Mouse (Mus musculus) liver, postnatal 0 days (tissue): ENCODE results near the gene S100a10. TPM values are rescaled to one million over a fixed set of nuclear protein-coding genes. Genes with fewer than 3 reads are reported as not detected.

Experiments
- ATAC-seq: fragments of 200-750 bp; cut with Nextera tagmentation; 2 replicates; pipeline ENCODE4 v1.8.0; 2017; ENCODE audit warnings: mild to moderate bottlenecking, moderate library complexity
- DNase-seq: peaks from one replicate; pipeline ENCODE4 v3.0.0-alpha.2; 2016
- H3K27ac ChIP-seq: fragments of 300-500 bp; sonication (generic); 2 replicates; pipeline ENCODE4 v1.5.1; 2014; ENCODE audit warnings: antibody characterized with exemption, moderate library complexity, mild to moderate bottlenecking, low read depth
- H3K27me3 ChIP-seq: fragments of 300-500 bp; sonication (generic); 2 replicates; pipeline ENCODE4 v1.6.1; 2014; ENCODE audit warnings: low read length, control low read depth, mixed read lengths; ENCODE audit not compliant: insufficient read depth
- H3K36me3 ChIP-seq: fragments of 300-500 bp; sonication (generic); replicated peaks from 2 replicates; pipeline ENCODE4 v1.6.1; 2014; ENCODE audit warnings: mild to moderate bottlenecking, control low read depth, low read length, moderate library complexity, mixed read lengths; ENCODE audit not compliant: insufficient read depth
- H3K4me1 ChIP-seq: fragments of 300-500 bp; sonication (generic); 2 replicates; pipeline ENCODE4 v1.6.1; 2014; ENCODE audit warnings: antibody characterized with exemption, mild to moderate bottlenecking, control low read depth; ENCODE audit not compliant: insufficient read depth
- H3K4me2 ChIP-seq: fragments of 300-500 bp; sonication (generic); 2 replicates; pipeline ENCODE4 v1.6.1; 2014; ENCODE audit warnings: low read depth, mild to moderate bottlenecking, low read length, moderate library complexity, mixed read lengths
- H3K4me3 ChIP-seq: fragments of 300-500 bp; sonication (generic); 2 replicates; pipeline ENCODE4 v1.5.1; 2014; ENCODE audit warnings: low read depth, low read length
- H3K9ac ChIP-seq: fragments of 300-500 bp; sonication (generic); replicated peaks from 2 replicates; pipeline ENCODE4 v1.6.1; 2014; ENCODE audit warnings: mild to moderate bottlenecking, moderate library complexity
- H3K9me3 ChIP-seq: fragments of 300-500 bp; sonication (generic); 2 replicates; pipeline ENCODE4 v1.6.1; 2016; ENCODE audit warnings: mild to moderate bottlenecking, control low read depth, low read length, mixed read lengths
- CTCF ChIP-seq: sonication (generic); IDR thresholded peaks from 2 replicates; pipeline ENCODE4 v1.5.1; 2016; ENCODE audit warnings: antibody characterized with exemption, low read depth
- EP300 ChIP-seq: IDR thresholded peaks from 2 replicates; pipeline ENCODE4 v1.6.1; 2016; ENCODE audit warnings: antibody characterized with exemption, low read depth, mild to moderate bottlenecking
- WGBS: fragments of 180-500 bp; shearing (Covaris S2); extraction: QIAGEN DNeasy Blood & Tissue Kit; methylation state at CpG from one replicate; pipeline ENCODE4 v1.1.7; 2014; ENCODE audit not compliant: insufficient replicate concordance; 5-methylcytosine and 5-hydroxymethylcytosine counted together
- polyA plus RNA-seq: library from polyadenylated mRNA; unstranded; fragments of >200 nt; fragmentation: Nextera tagmentation; extraction: Ambion mirVana; gene quantifications from 2 replicates; pipeline ENCODE4 v1.2.1, GENCODE M21; 2015

Gene S100a10
- polyA plus RNA-seq, 1 experiment from 2014 or later = 75.4 TPM

DNA sequence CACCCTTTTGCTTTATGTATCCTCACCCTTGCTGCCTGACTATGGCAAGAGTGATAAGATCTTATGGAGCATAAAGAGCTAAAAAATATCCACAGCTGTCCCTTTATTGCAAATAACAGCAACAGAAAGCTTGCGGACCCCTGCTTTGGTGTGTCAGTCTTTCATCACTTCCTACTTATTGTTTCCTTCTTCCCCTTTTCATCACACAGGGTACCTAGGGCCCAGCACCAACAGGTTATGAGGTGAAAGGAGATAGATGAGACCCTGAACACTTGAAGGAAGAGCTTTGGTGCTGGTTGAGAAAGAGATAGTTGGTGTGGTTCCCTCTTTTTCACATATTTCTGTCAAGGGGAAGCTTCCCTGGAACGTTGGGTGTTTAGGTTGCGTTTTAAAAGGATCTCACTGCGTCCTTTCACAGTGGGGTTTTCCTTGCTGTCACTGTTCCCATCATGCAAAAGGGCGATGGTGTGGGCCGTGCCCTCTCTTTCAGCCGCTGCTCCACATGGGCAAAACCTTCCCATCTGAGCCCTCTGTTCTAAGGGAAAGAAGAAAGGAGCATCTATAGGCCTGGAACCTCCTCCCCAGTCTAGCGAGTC lies 33.3 kb upstream of the S100a10 start:
- Histone ChIP-seq H3K4me1 (peaks cover 4% of the 10 kb centered on the region; the same call in 1 of the 2 replicates), H3K36me3 (peaks cover 8% of the 10 kb centered on the region; the same call in 1 of the 2 replicates), H3K9me3 (no peaks in the 10 kb centered on the region), H3K4me2 (peak overlapping the region; percentile 70), H3K27ac (peak overlapping the region; percentile 84), H3K9ac (peak overlapping the region; percentile 77; the same call in 1 of the 2 replicates), H3K27me3 (no peaks in the 10 kb centered on the region), H3K4me3 (peak overlapping the region; percentile 57)
- TF ChIP-seq EP300 (no peak), CTCF (no peak)
- DNase-seq (no peak), ATAC-seq (no peak)
- WGBS = 63% methylated on average over 8 of the region's 8 CpGs

- TF ChIP-seq EP300 (no peak), CTCF (peak; percentile 86)
- no peak; the same call in 1 of the 2 replicates for ATAC-seq
- Histone ChIP-seq H3K4me3 (no peak overlapping the region), H3K4me1 (peaks cover 4% of the 10 kb centered on the region; the same call in 1 of the 2 replicates), H3K27me3 (no peaks in the 10 kb centered on the region), H3K9me3 (no peaks in the 10 kb centered on the region), H3K4me2 (peak overlapping the region; percentile 44), H3K9ac (no peak overlapping the region), H3K36me3 (peaks cover 11% of the 10 kb centered on the region; the same call in 1 of the 2 replicates), H3K27ac (no peak overlapping the region)
- WGBS = 43% methylated on average over 7 of the region's 7 CpGs
- DNase-seq = peak; percentile 53
These were observed 32.3 kb upstream of the S100a10 start for GRCm38 (mm10) chr3:93522611-93523010.

- TF ChIP-seq EP300 (no peak), CTCF (no peak)
- no peaks in the 10 kb centered on the region for H3K27me3 ChIP-seq
- no peak for ATAC-seq
- peaks cover 11% of the 10 kb centered on the region; the same call in 1 of the 2 replicates for H3K36me3 ChIP-seq
- H3K9me3 ChIP-seq = no peaks in the 10 kb centered on the region
- H3K9ac ChIP-seq = no peak overlapping the region
- no peak for DNase-seq
- WGBS = 78% methylated on average over 3 of the region's 3 CpGs
- no peak overlapping the region for H3K27ac ChIP-seq
- no peaks in the 10 kb centered on the region for H3K4me1 ChIP-seq
- H3K4me3 ChIP-seq = no peak overlapping the region
- no peak overlapping the region for H3K4me2 ChIP-seq
These were observed 27.6 kb upstream of the S100a10 start for GRCm38 (mm10) chr3:93527300-93527699.

DNA sequence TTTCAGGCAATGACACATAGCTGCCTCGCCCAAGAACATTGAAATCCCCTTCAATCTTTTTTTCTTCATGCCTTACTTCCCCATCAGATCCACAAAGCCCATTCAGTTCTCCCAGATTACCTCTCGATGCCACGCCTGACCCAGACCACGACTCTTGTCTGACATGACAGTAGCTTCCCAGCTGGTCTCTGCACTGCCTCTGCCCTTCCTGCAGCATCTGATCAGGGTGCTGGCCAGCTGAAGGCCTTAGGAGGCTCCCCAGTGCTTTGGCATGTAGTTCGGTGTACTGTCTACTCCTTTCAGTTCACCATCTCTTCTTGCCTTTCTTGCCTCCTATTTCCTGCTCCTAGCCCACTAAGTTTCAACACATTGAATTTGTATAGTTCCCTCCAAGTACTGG lies 26.1 kb upstream of the S100a10 start:
- WGBS = 56% methylated on average over 5 of the region's 5 CpGs

GRCm38 (mm10) chr3:93537068-93537576 lies 17.8 kb upstream of the S100a10 start:
- no peak overlapping the region for H3K27ac ChIP-seq
- H3K36me3 ChIP-seq = no peaks in the 10 kb centered on the region
- no peak for TF ChIP-seq EP300
- peak; percentile 32; the same call in 1 of the 2 replicates for TF ChIP-seq CTCF
- H3K4me2 ChIP-seq = no peak overlapping the region
- no peaks in the 10 kb centered on the region for H3K9me3 ChIP-seq
- H3K27me3 ChIP-seq = no peaks in the 10 kb centered on the region
- 60% methylated on average over 2 of the region's 2 CpGs for WGBS
- no peak overlapping the region for H3K4me3 ChIP-seq
- peak; percentile 52 for DNase-seq
- H3K4me1 ChIP-seq = no peaks in the 10 kb centered on the region
- H3K9ac ChIP-seq = no peak overlapping the region
- peak; percentile 82; the same call in 1 of the 2 replicates for ATAC-seq

More for the DNA sequence above, 26.1 kb upstream of the S100a10 start:
- H3K4me3 ChIP-seq = no peak overlapping the region
- H3K27me3 ChIP-seq = no peaks in the 10 kb centered on the region
- H3K4me1 ChIP-seq = no peaks in the 10 kb centered on the region
- DNase-seq (no peak), ATAC-seq (no peak)
- H3K9ac ChIP-seq = no peak overlapping the region
- no peak overlapping the region for H3K27ac ChIP-seq
- no peak overlapping the region for H3K4me2 ChIP-seq
- H3K36me3 ChIP-seq = peaks cover 11% of the 10 kb centered on the region; the same call in 1 of the 2 replicates
- no peak for TF ChIP-seq EP300
- no peak for TF ChIP-seq CTCF
- no peaks in the 10 kb centered on the region for H3K9me3 ChIP-seq

GRCm38 (mm10) chr3:93538486-93538885 lies 16.4 kb upstream of the S100a10 start:
- TF ChIP-seq CTCF (no peak), EP300 (no peak)
- Histone ChIP-seq H3K9me3 (no peaks in the 10 kb centered on the region), H3K4me1 (no peaks in the 10 kb centered on the region), H3K4me3 (no peak overlapping the region), H3K9ac (no peak overlapping the region), H3K27ac (no peak overlapping the region), H3K27me3 (no peaks in the 10 kb centered on the region), H3K4me2 (no peak overlapping the region), H3K36me3 (no peaks in the 10 kb centered on the region)
- 80% methylated on average over 2 of the region's 2 CpGs for WGBS
- ATAC-seq (no peak), DNase-seq (no peak)
